Mouse (Mus musculus) heart, embryonic 10.5 days (tissue): Measurements from ENCODE around the gene Med13l. TPM values are rescaled to one million over a fixed set of nuclear protein-coding genes. Genes with fewer than 3 reads are reported as not detected.

Source experiments
- DNase-seq: peaks from one replicate; pipeline ENCODE4 v3.0.0-alpha.2; 2017; ENCODE audit warnings: low spot score
- H3K27ac ChIP-seq: fragments of 300-500 bp; sonication (generic); 2 replicates; pipeline ENCODE4 v1.5.1; 2016; ENCODE audit warnings: mild to moderate bottlenecking
- H3K27me3 ChIP-seq: fragments of 300-500 bp; sonication (generic); 2 replicates; pipeline ENCODE4 v1.6.1; 2016; ENCODE audit warnings: mild to moderate bottlenecking; ENCODE audit not compliant: poor library complexity, insufficient read depth, severe bottlenecking
- H3K36me3 ChIP-seq: fragments of 300-500 bp; sonication (generic); 2 replicates; pipeline ENCODE4 v1.6.1; 2016; ENCODE audit warnings: mild to moderate bottlenecking, moderate library complexity
- H3K4me1 ChIP-seq: fragments of 300-500 bp; sonication (generic); 2 replicates; pipeline ENCODE4 v1.6.1; 2016; ENCODE audit warnings: mild to moderate bottlenecking
- H3K4me3 ChIP-seq: fragments of 300-500 bp; sonication (generic); 2 replicates; pipeline ENCODE4 v1.5.1; 2016; ENCODE audit warnings: mild to moderate bottlenecking, moderate library complexity
- H3K9me3 ChIP-seq: fragments of 300-500 bp; sonication (generic); 2 replicates; pipeline ENCODE4 v1.6.1; 2016; ENCODE audit warnings: mild to moderate bottlenecking, moderate library complexity
- WGBS: fragments of 180-500 bp; shearing (Covaris S2); methylation state at CpG from one replicate; pipeline ENCODE4 v1.1.7; 2016; 5-methylcytosine and 5-hydroxymethylcytosine counted together
- polyA plus RNA-seq: library from polyadenylated mRNA; unstranded; fragments of >200 nt; fragmentation: Nextera tagmentation; extraction: Ambion mirVana; gene quantifications from 2 replicates; pipeline ENCODE4 v1.2.1, GENCODE M21; 2016

Gene Med13l
- polyA plus RNA-seq, 1 experiment from 2014 or later: 10.0 TPM

- H3K9me3 ChIP-seq: no peaks in the 10 kb centered on the region
- H3K36me3 ChIP-seq: no peaks in the 10 kb centered on the region
- no peaks in the 10 kb centered on the region for H3K27me3 ChIP-seq
- DNase-seq: no peak
- H3K4me1 ChIP-seq: peaks cover 69% of the 10 kb centered on the region
- WGBS: 75% methylated on average over 5 of the region's 5 CpGs
- H3K27ac ChIP-seq: no peak overlapping the region
- H3K4me3 ChIP-seq: no peak overlapping the region
Observed at GRCm38 (mm10) chr5:118623797-118624196, 63.3 kb downstream of the Med13l start.

- Histone ChIP-seq H3K27me3 (no peaks in the 10 kb centered on the region), H3K4me3 (no peak overlapping the region), H3K27ac (no peak overlapping the region), H3K9me3 (no peaks in the 10 kb centered on the region), H3K4me1 (peaks cover 53% of the 10 kb centered on the region), H3K36me3 (no peaks in the 10 kb centered on the region)
- 91% methylated on average over 5 of the region's 5 CpGs for WGBS
- DNase-seq: no peak
Observed at GRCm38 (mm10) chr5:118627630-118628029, 67.2 kb downstream of the Med13l start.

- Histone ChIP-seq H3K27ac (no peak overlapping the region), H3K9me3 (no peaks in the 10 kb centered on the region), H3K4me1 (peaks cover 52% of the 10 kb centered on the region), H3K4me3 (no peak overlapping the region), H3K36me3 (no peaks in the 10 kb centered on the region), H3K27me3 (no peaks in the 10 kb centered on the region)
- DNase-seq: no peak
- 92% methylated on average over 4 of the region's 4 CpGs for WGBS
Observed at GRCm38 (mm10) chr5:118628211-118628610, 67.7 kb downstream of the Med13l start.

- 61% methylated on average over 8 of the region's 8 CpGs for WGBS
- H3K36me3 ChIP-seq: no peaks in the 10 kb centered on the region
- no peaks in the 10 kb centered on the region for H3K27me3 ChIP-seq
- H3K9me3 ChIP-seq: no peaks in the 10 kb centered on the region
- no peak overlapping the region for H3K27ac ChIP-seq
- H3K4me1 ChIP-seq: peaks cover 54% of the 10 kb centered on the region
- DNase-seq: no peak
- H3K4me3 ChIP-seq: no peak overlapping the region
Observed at GRCm38 (mm10) chr5:118632346-118632745, 71.9 kb downstream of the Med13l start.

GRCm38 (mm10) chr5:118633106-118633505 is 72.6 kb downstream of the Med13l start:
- H3K4me3 ChIP-seq: no peak overlapping the region
- DNase-seq: no peak
- no peaks in the 10 kb centered on the region for H3K36me3 ChIP-seq
- H3K9me3 ChIP-seq: no peaks in the 10 kb centered on the region
- no peaks in the 10 kb centered on the region for H3K27me3 ChIP-seq
- H3K4me1 ChIP-seq: peaks cover 57% of the 10 kb centered on the region
- WGBS: 68% methylated on average over 8 of the region's 8 CpGs
- no peak overlapping the region for H3K27ac ChIP-seq

GRCm38 (mm10) chr5:118635476-118636187 is 75.2 kb downstream of the Med13l start:
- DNase-seq: peak; percentile 86
- Histone ChIP-seq H3K27me3 (no peaks in the 10 kb centered on the region), H3K4me3 (no peak overlapping the region), H3K9me3 (no peaks in the 10 kb centered on the region), H3K4me1 (peaks cover 57% of the 10 kb centered on the region), H3K27ac (peak overlapping the region; percentile 79), H3K36me3 (no peaks in the 10 kb centered on the region)
- 27% methylated on average over 11 of the region's 11 CpGs for WGBS

GRCm38 (mm10) chr5:118636399-118637369 is 76.2 kb downstream of the Med13l start:
- no peaks in the 10 kb centered on the region for H3K9me3 ChIP-seq
- 0 out of 2 replicates have a peak overlapping the region, but pooled peaks have one; percentile 79 for H3K27ac ChIP-seq
- no peaks in the 10 kb centered on the region for H3K27me3 ChIP-seq
- 88% methylated on average over 16 of the region's 16 CpGs for WGBS
- no peaks in the 10 kb centered on the region for H3K36me3 ChIP-seq
- no peak for DNase-seq
- H3K4me1 ChIP-seq: peaks cover 57% of the 10 kb centered on the region
- no peak overlapping the region for H3K4me3 ChIP-seq

- Histone ChIP-seq H3K4me3 (no peak overlapping the region), H3K27me3 (no peaks in the 10 kb centered on the region), H3K27ac (no peak overlapping the region), H3K4me1 (peaks cover 50% of the 10 kb centered on the region), H3K36me3 (no peaks in the 10 kb centered on the region), H3K9me3 (no peaks in the 10 kb centered on the region)
- 53% methylated on average over 4 of the region's 4 CpGs for WGBS
- DNase-seq: no peak
Observed at GRCm38 (mm10) chr5:118637931-118638330, 77.5 kb downstream of the Med13l start.

- DNase-seq: no peak
- Histone ChIP-seq H3K4me3 (no peak overlapping the region), H3K4me1 (peaks cover 55% of the 10 kb centered on the region), H3K27ac (no peak overlapping the region), H3K9me3 (no peaks in the 10 kb centered on the region), H3K27me3 (no peaks in the 10 kb centered on the region), H3K36me3 (no peaks in the 10 kb centered on the region)
- WGBS: 62% methylated on average over 9 of the region's 9 CpGs
Observed at GRCm38 (mm10) chr5:118638534-118639109, 78.1 kb downstream of the Med13l start.

- H3K4me1 ChIP-seq: peaks cover 61% of the 10 kb centered on the region
Observed at GRCm38 (mm10) chr5:118639117-118639707, 78.7 kb downstream of the Med13l start.

GRCm38 (mm10) chr5:118644041-118644440 is 83.6 kb downstream of the Med13l start:
- WGBS: 75% methylated on average over 12 of the region's 12 CpGs
- no peak for DNase-seq
- peaks cover 57% of the 10 kb centered on the region for H3K4me1 ChIP-seq

More at GRCm38 (mm10) chr5:118639117-118639707, 78.7 kb downstream of the Med13l start:
- H3K27me3 ChIP-seq: no peaks in the 10 kb centered on the region
- H3K27ac ChIP-seq: no peak overlapping the region
- H3K9me3 ChIP-seq: no peaks in the 10 kb centered on the region
- DNase-seq: no peak
- H3K4me3 ChIP-seq: no peak overlapping the region
- no peaks in the 10 kb centered on the region for H3K36me3 ChIP-seq
- 68% methylated on average over 5 of the region's 5 CpGs for WGBS

GRCm38 (mm10) chr5:118644511-118644910 is 84.0 kb downstream of the Med13l start:
- 89% methylated on average over 8 of the region's 8 CpGs for WGBS

More at GRCm38 (mm10) chr5:118644041-118644440, 83.6 kb downstream of the Med13l start:
- Histone ChIP-seq H3K9me3 (no peaks in the 10 kb centered on the region), H3K27ac (no peak overlapping the region), H3K36me3 (no peaks in the 10 kb centered on the region), H3K27me3 (no peaks in the 10 kb centered on the region), H3K4me3 (no peak overlapping the region)

More at GRCm38 (mm10) chr5:118644511-118644910, 84.0 kb downstream of the Med13l start:
- Histone ChIP-seq H3K4me1 (peaks cover 57% of the 10 kb centered on the region), H3K27me3 (no peaks in the 10 kb centered on the region), H3K9me3 (no peaks in the 10 kb centered on the region), H3K36me3 (no peaks in the 10 kb centered on the region), H3K27ac (no peak overlapping the region), H3K4me3 (no peak overlapping the region)
- no peak for DNase-seq
